In the genomic region with DNA sequence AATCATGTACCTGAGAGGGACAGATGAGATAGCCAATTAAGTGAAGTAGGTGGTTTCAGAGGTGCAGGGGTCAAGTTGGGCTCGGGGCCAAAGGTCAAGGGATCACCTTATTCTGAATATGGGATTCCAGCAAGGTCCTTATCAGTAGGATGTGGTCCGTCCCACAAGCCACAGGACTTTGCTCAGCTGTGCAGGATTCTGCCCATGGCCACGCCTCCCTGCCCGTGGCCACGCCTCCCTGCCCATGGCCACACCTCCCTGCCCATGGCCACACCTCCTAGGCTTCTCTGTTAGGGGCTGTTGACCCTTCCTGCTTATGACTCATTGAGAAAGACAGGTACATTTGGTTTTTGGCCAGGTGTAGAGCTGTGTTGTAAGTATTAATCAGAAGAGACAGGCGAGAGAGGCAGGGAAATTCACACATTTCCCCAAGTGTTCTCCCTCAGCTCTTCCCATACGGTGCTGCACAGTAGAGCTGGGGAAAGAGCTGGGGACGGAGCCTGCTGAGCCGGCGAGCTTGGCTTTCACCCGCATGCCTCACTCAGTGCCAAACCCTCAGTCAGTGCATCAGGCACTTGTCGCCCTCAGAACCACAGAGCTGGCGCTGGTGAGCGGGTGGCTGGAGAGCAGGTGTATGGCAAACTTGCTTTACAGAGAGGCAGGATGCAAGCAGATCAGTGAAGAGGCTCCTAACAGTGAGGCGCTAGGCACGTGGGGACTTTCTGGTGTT, we compare ENCODE assay signal across 18 mouse cellular contexts.
A peak's percentile ranks its signal among the peaks of the same experiment; 100 is the strongest.
DNase-seq lines count a peak whose midpoint lies in the region; ATAC-seq lines count a peak whose summit lies in the region.
"Had no signal": no experiment of that assay in that cellular context is flagged by ENCODE, and none has a peak within 500 bp of the region (broad histone marks: within the 10 kb centered on the region; RNA-seq: fewer than 3 reads in every experiment).

No protein-coding gene starts in this region.

- no peaks in the 10 kb centered on the region for H3K27me3 ChIP-seq in limb, embryonic 12.5 days
- H3K27me3 ChIP-seq in limb, embryonic 10.5 days (ENCODE audit: low read depth, poor library complexity, severe bottlenecking): no peaks in the 10 kb centered on the region
- H3K27me3 ChIP-seq: heart, embryonic 13.5 days; liver, embryonic 13.5 days; neural tube, embryonic 12.5 days; stomach, embryonic 15.5 days had no signal

- 77% methylated on average over 16 of the region's 16 CpGs for WGBS in limb, embryonic 12.5 days
- WGBS in limb, embryonic 10.5 days: 77% methylated on average over 16 of the region's 16 CpGs

- DNase-seq in limb, embryonic 10.5 days (ENCODE audit: low spot score): no peak
- DNase-seq in brain, adult 2 months (ENCODE audit: low read depth, low spot score): peak; percentile 63
- DNase-seq in cerebellum, postnatal 10 days: peak; percentile 56 to 72
- DNase-seq in yolk sac, embryonic 10.5 days (ENCODE audit: low spot score): peak; percentile 64
- DNase-seq in thymus, postnatal 25 days: no peak
- no peak for DNase-seq in heart, postnatal 4 days
- DNase-seq: embryo, embryonic 11 days; kidney, adult 8-10 months; liver, embryonic 13.5 days; lung, postnatal 36 days; retina, postnatal 1 day had no signal

- no peak overlapping the region for H3K27ac ChIP-seq in limb, embryonic 12.5 days
- no peak overlapping the region for H3K27ac ChIP-seq in limb, embryonic 10.5 days
- H3K27ac ChIP-seq: heart, embryonic 13.5 days; hindbrain, embryonic 10.5 days; layer of hippocampus, adult 2 months; liver, embryonic 13.5 days; neural tube, embryonic 12.5 days; stomach, embryonic 15.5 days had no signal

- H3K4me2 ChIP-seq in limb, embryonic 12.5 days: no peak overlapping the region
- H3K4me2 ChIP-seq: heart, embryonic 13.5 days; liver, embryonic 13.5 days; neural tube, embryonic 12.5 days; stomach, embryonic 15.5 days had no signal

- ATAC-seq in limb, embryonic 12.5 days (ENCODE audit: insufficient number of reproducible peaks, insufficient read depth, low FRiP score, low TSS enrichment, low read depth): 0 out of 2 replicates have a peak, but pooled peaks have one; percentile 32
- ATAC-seq: midbrain, embryonic 16.5 days had no signal

- H3K9ac ChIP-seq in limb, embryonic 12.5 days (replicated peaks): no peak overlapping the region
- H3K9ac ChIP-seq: heart, embryonic 13.5 days; liver, embryonic 13.5 days; neural tube, embryonic 12.5 days; stomach, embryonic 15.5 days had no signal

- no peak overlapping the region for H3K4me3 ChIP-seq in limb, embryonic 12.5 days (replicated peaks)
- no peak overlapping the region for H3K4me3 ChIP-seq in limb, embryonic 10.5 days
- H3K4me3 ChIP-seq: heart, embryonic 13.5 days; hindbrain, embryonic 10.5 days; layer of hippocampus, adult 2 months; liver, embryonic 13.5 days; neural tube, embryonic 12.5 days; stomach, embryonic 15.5 days had no signal

- H3K4me1 ChIP-seq in limb, embryonic 12.5 days (replicated peaks): peaks cover 14% of the 10 kb centered on the region
- peaks cover 26% of the 10 kb centered on the region for H3K4me1 ChIP-seq in limb, embryonic 10.5 days
- H3K4me1 ChIP-seq: liver, embryonic 13.5 days; stomach, embryonic 15.5 days had no signal

- H3K36me3 ChIP-seq in limb, embryonic 12.5 days: no peaks in the 10 kb centered on the region
- H3K36me3 ChIP-seq in limb, embryonic 10.5 days: no peaks in the 10 kb centered on the region
- H3K36me3 ChIP-seq: heart, embryonic 13.5 days; hindbrain, embryonic 10.5 days; liver, embryonic 13.5 days; neural tube, embryonic 12.5 days; stomach, embryonic 15.5 days had no signal

- no peaks in the 10 kb centered on the region for H3K9me3 ChIP-seq in limb, embryonic 12.5 days
- H3K9me3 ChIP-seq in limb, embryonic 10.5 days (replicated peaks): no peaks in the 10 kb centered on the region
- H3K9me3 ChIP-seq: heart, embryonic 13.5 days; hindbrain, embryonic 10.5 days; liver, embryonic 13.5 days; neural tube, embryonic 12.5 days; stomach, embryonic 15.5 days had no signal

Comparison
In these comparisons a context has a peak if more than half of its experiments do, and no peak if none do; other contexts are left out.
1. DNase-seq: peak in brain, adult 2 months (single experiment), cerebellum, postnatal 10 days (2 of 2) and yolk sac, embryonic 10.5 days (single experiment); none in limb, embryonic 10.5 days (single experiment), thymus, postnatal 25 days (single experiment) and heart, postnatal 4 days (single experiment).